Mouse (Mus musculus) E14TG2a.4 (cell line): Measurements from ENCODE around the gene Fbxl17.

Experiments
- CTCF ChIP-seq: conservative IDR thresholded peaks from 2 replicates; pipeline ENCODE4 v1.5.1; 2014; ENCODE audit warnings: low read length
- NANOG ChIP-seq: IDR thresholded peaks from 2 replicates; pipeline ENCODE4 v1.6.1; 2014; ENCODE audit warnings: borderline replicate concordance, low read length, mixed read lengths

- TF ChIP-seq CTCF (no peak), NANOG (no peak)
Measured at GRCm38 (mm10) chr17:63367476-63367875, 132.3 kb downstream of the Fbxl17 start.
